Mouse (Mus musculus) cerebellum, adult 11-12 months (tissue): Measurements from ENCODE around the gene Terb1.
A peak's percentile ranks its signal among the peaks of the same experiment; 100 is the strongest.

Experiments
- DNase-seq: peaks from one replicate; pipeline ENCODE4 v3.0.0; 2022

The Terb1 gene

GRCm38 (mm10) chr8:104448796-104449195 is 60.9 kb downstream of the Terb1 start:
- no peak for DNase-seq

DNA sequence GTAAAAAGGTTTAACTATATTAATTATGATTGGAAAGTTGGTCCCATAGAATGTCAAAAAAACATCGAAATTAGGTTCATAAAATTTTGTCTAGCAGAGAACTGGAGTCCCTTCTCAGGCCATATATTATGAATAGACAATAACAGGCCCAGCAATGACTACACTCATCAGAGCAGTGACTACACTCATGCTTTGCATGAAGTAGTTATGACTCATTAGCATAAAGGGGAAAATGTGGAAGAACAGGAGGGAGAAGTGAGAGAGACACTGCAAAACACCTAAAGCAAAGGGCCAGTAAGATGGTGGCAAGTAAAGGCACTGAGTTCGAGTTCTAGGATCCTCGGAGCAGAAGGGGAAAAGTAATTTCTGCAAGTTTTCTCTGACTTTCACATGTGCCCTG is 63.7 kb downstream of the Terb1 start:
- DNase-seq, result no peak

DNA sequence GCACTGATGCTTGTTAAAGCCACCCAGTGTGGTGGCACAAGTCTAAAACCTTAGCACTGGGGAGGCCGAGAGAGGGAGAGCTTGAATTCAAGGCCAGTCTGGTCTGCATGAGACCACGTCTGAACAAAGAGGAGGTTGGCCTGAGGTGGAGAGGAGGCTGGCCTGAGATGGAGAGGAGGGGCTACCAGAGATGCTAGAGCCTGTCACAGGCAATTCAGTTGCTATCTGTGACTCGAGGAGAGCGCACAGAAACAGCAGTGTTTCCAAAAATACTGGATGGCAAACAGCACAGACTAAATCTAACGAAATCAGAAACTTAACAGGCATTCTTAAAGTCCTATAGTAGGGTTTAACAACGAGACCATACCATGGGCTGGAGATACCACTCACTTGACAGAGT is 64.5 kb downstream of the Terb1 start:
- DNase-seq, result no peak

DNA sequence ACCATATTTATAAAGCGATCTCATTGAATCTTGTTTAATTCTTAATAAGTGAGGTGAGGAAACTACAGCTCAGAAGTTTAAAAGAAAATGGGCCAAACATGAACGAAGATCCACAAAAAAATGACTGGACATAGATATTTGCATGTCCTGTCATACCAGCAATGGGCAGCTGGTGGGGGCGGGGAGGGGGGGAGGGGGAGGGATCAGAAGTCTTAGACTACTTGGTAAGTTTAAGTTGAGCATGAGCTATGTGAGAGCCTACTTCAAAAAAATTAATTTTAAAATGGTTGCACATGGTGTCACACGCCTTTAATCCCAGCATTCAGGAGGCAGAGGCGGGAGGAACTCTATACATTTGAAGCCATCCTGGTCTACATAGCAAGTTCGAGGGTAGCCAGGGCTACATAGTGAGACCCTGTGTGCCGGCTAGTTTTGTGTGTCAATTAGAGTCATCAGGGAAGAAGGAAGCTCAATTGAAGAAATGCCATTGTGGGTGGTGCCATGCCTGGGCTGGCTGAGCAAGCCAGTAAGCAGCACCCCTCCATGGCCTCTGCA is 66.5 kb downstream of the Terb1 start:
- DNase-seq, result no peak

GRCm38 (mm10) chr8:104442299-104443124 is 67.2 kb downstream of the Terb1 start, which contains the start of gene Dync1li2:
Gene Dync1li2 (minus strand): TSS chr8:104443047.
- peak; percentile 90 for DNase-seq

GRCm38 (mm10) chr8:104441613-104442012 is 68.1 kb downstream of the Terb1 start:
- no peak for DNase-seq

DNA sequence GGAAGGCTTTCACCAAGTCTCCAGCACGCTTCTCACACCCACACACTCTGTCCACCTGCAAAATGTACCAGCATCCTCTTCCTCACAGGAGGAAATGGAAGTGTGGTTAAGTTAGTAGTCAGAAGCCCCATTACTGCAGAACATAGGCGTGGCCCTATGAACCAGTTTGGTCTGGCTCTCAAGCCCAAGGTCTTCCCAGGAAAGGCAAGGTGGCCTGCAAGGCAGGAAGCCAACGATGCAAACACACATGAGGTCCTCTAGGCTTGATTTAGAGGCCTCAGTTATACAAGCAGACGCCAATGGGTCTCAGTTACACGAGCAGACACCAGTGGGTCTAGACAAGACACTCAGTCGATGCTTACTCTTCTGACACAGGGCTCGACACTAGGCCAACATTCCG is 70.2 kb downstream of the Terb1 start:
- no peak for DNase-seq

- no peak for DNase-seq
Measured at GRCm38 (mm10) chr8:104437494-104438135, 72.1 kb downstream of the Terb1 start.

DNA sequence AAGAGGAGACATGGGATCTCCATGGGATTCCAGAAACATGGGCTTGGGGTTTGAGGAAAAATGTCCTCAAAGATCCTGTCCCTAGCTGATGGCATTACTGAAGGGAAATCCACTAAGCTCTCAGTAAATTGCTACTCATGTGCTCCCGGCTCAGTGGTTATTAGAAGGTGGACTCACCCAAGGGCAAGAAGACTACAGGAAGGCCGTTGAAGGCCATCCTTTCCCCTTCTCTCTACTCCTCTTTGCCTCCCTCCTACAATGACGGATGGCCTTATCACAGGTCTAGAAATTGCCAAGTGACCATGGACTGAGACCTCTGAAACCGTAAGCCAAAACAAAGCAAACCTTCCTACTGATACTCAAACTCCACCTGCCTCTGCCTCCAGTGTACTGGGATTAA is 73.1 kb downstream of the Terb1 start:
- no peak for DNase-seq

GRCm38 (mm10) chr8:104436038-104436437 is 73.7 kb downstream of the Terb1 start:
- DNase-seq, result peak; percentile 99

GRCm38 (mm10) chr8:104434826-104435354 is 74.8 kb downstream of the Terb1 start:
- peak; percentile 48 for DNase-seq

DNA sequence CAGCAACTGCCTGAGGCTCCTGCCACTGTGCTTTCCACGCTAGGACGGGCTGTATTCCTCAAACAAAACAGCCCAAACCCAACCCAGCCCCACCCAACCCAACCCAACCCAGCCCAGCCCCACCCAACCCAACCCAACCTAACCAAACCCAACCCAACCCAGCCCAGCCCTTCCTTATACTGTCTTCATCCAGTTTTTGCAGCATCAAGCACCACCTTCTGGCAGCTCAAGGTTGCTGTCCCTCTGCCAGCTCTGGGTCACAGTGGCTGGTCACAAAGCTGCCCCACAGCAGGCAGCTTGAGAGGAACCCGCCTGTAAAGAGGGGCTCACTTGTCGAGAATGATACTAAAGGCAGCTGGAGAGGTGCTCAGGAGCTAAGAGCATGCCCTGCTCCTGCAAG is 75.4 kb downstream of the Terb1 start:
- peak; percentile 68 for DNase-seq

- no peak for DNase-seq
Measured at GRCm38 (mm10) chr8:104433191-104433842, 76.4 kb downstream of the Terb1 start.

- DNase-seq, result no peak
Measured at GRCm38 (mm10) chr8:104432656-104433055, 77.1 kb downstream of the Terb1 start.

- DNase-seq, result no peak
Measured at GRCm38 (mm10) chr8:104430230-104430629, 79.5 kb downstream of the Terb1 start.

DNA sequence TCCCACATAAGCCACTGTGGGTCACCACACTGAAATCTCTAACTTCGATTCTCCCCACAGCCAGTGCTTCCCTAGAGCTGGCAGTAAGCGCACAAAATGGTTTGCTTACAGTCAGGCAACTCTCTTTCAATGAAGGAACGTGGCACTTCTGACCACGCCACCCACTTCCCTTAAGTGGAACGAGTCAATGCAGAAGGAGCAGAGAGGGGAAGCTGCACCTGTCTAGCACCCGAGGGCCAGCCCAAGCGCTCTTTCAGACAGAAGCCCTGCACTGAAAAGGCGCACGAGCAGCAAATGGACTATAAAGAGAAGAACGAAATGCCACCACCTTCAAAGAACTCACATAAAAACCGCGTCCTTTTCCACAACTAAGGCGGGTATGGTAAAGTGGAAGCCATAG is 82.0 kb downstream of the Terb1 start:
- no peak for DNase-seq

DNA sequence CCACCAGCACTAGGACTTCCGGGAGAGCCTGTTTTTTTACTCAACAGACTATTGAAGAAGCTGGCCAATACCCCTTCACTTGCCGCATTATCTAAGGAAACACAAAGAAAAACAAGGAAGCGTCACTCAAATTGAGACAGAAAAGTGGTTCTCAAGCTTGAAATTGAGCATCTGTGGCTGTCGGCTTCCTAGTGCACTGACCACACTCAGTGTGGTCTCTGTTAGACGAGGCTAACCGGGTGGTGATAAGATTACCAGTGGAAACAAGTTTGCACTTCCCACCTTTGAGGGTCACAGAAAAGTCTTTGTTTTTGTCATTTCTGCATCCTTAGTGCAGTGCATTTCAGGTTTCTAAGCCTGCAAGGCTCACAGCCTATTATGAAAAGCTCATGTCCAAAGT is 87.4 kb downstream of the Terb1 start:
- DNase-seq, result no peak

GRCm38 (mm10) chr8:104416022-104416421 is 93.7 kb downstream of the Terb1 start:
- no peak for DNase-seq

- no peak for DNase-seq
Measured at GRCm38 (mm10) chr8:104414204-104414603, 95.5 kb downstream of the Terb1 start.

GRCm38 (mm10) chr8:104413770-104414169 is 95.9 kb downstream of the Terb1 start:
- DNase-seq, result no peak

- no peak for DNase-seq
Measured at GRCm38 (mm10) chr8:104412805-104413532, 96.7 kb downstream of the Terb1 start.

GRCm38 (mm10) chr8:104411972-104412371 is 97.7 kb downstream of the Terb1 start:
- no peak for DNase-seq

GRCm38 (mm10) chr8:104411468-104411867 is 98.2 kb downstream of the Terb1 start:
- DNase-seq, result no peak
